Mouse (Mus musculus) stomach, postnatal 0 days (tissue): ENCODE measurements at regions not wholly inside any gene's neighbourhood (a gene's known extent, or its start where the extent isn't known, plus 50 kb on each side); places are given as distances from the start of the nearest gene placed in this dataset.

Experiments
- CTCF ChIP-seq: IDR thresholded peaks from 2 replicates; pipeline ENCODE4 v1.5.1; 2016; ENCODE audit warnings: antibody characterized with exemption, low read depth, mild to moderate bottlenecking, moderate library complexity
- EP300 ChIP-seq: optimal IDR thresholded peaks from 2 replicates; pipeline ENCODE3; 2016; ENCODE audit warnings: antibody characterized with exemption

- TF ChIP-seq CTCF (no peak), EP300 (no peak)
Measured at GRCm38 (mm10) chr8:96389251-96389650, 500.9 kb upstream of the Got2 start.
